Mouse (Mus musculus) CH12.LX (cell line): Measurements from ENCODE around the gene Efnb2. TPM values are rescaled to one million over a fixed set of nuclear protein-coding genes. Genes with fewer than 3 reads are reported as not detected.

Experiments
- DNase-seq: peaks from one replicate; pipeline ENCODE4 v3.0.0-alpha.2; 2013; ENCODE audit errors: extremely low read depth
- H3K27ac ChIP-seq: 2 replicates; pipeline ENCODE4 v1.5.1; 2012; ENCODE audit warnings: low read depth, mild to moderate bottlenecking, control low read depth, moderate library complexity; ENCODE audit not compliant: insufficient read depth
- H3K27me3 ChIP-seq: replicated peaks from 2 replicates; pipeline ENCODE3; 2012; ENCODE audit warnings: inconsistent platforms
- H3K36me3 ChIP-seq, 2 experiments: replicated peaks in 1 of 2; 2 replicates each; pipeline versions ENCODE3 to v1.6.1; 2012; ENCODE audit warnings: inconsistent platforms in 1 of 2, low read length in 1 of 2, mild to moderate bottlenecking in 1 of 2, mixed read lengths in 1 of 2, moderate library complexity in 1 of 2; ENCODE audit not compliant: control insufficient read depth in 1 of 2, insufficient read depth in 1 of 2
- H3K4me1 ChIP-seq, 2 experiments: 2 replicates each; pipeline ENCODE4 v1.6.1; 2012; ENCODE audit warnings: inconsistent platforms in 1 of 2, moderate library complexity in 1 of 2; ENCODE audit not compliant: insufficient read depth in 2 of 2, control insufficient read depth in 1 of 2
- H3K4me2 ChIP-seq: 2 replicates; pipeline ENCODE4 v1.6.1; 2012; ENCODE audit warnings: low read depth, mild to moderate bottlenecking, control low read depth; ENCODE audit not compliant: poor library complexity, insufficient read depth, severe bottlenecking
- H3K4me3 ChIP-seq, 3 experiments: fragments of 150-350 bp in 1 of 3; sonication (generic) in 1 of 3; replicated peaks in 1 of 3; 2 replicates each; pipeline versions ENCODE3 to v1.5.1; 2011 to 2012; ENCODE audit warnings: low read depth in 2 of 3, low read length in 2 of 3, mild to moderate bottlenecking in 2 of 3, moderate library complexity in 2 of 3, control low read depth in 1 of 3, improper control_type of control experiment in 1 of 3, inconsistent platforms in 1 of 3, mixed read lengths in 1 of 3; ENCODE audit not compliant: poor library complexity in 1 of 3
- H3K79me2 ChIP-seq: replicated peaks from 2 replicates; pipeline ENCODE4 v1.6.1; 2012; ENCODE audit warnings: mild to moderate bottlenecking, moderate library complexity; ENCODE audit not compliant: control insufficient read depth, poor library complexity, insufficient read depth, severe bottlenecking; ENCODE audit errors: extremely low read depth
- H3K9ac ChIP-seq: 2 replicates; pipeline ENCODE4 v1.6.1; 2012; ENCODE audit warnings: low read depth, mild to moderate bottlenecking, control low read depth, moderate library complexity; ENCODE audit not compliant: insufficient read depth
- H3K9me3 ChIP-seq: replicated peaks from 2 replicates; pipeline ENCODE3; 2012; ENCODE audit warnings: low read length, inconsistent platforms, mixed read lengths
- CHD2 ChIP-seq: IDR thresholded peaks from 2 replicates; pipeline ENCODE4 v1.6.1; 2011; ENCODE audit warnings: low read length, improper control_type of control experiment
- CTCF ChIP-seq, 2 experiments: IDR thresholded peaks in 1 of 2; conservative IDR thresholded peaks in 1 of 2; 2 replicates each; pipeline ENCODE4 v1.5.1; 2011 to 2012; ENCODE audit warnings: low read depth in 2 of 2, low read length in 2 of 2, improper control_type of control experiment in 1 of 2, inconsistent platforms in 1 of 2, mild to moderate bottlenecking in 1 of 2, moderate library complexity in 1 of 2
- E2F4 ChIP-seq: IDR thresholded peaks from 2 replicates; pipeline ENCODE4 v1.6.1; 2011; ENCODE audit warnings: low read depth, low read length, improper control_type of control experiment; ENCODE audit not compliant: insufficient replicate concordance
- ELF1 ChIP-seq: IDR thresholded peaks from 2 replicates; pipeline ENCODE4 v1.6.1; 2014; ENCODE audit warnings: low read depth, mild to moderate bottlenecking, inconsistent platforms, low read length, improper control_type of control experiment
- EP300 ChIP-seq: IDR thresholded peaks from 2 replicates; pipeline ENCODE4 v1.6.1; 2011; ENCODE audit warnings: low read length, improper control_type of control experiment
- ETS1 ChIP-seq: conservative IDR thresholded peaks from 2 replicates; pipeline ENCODE4 v1.6.1; 2012; ENCODE audit warnings: low read depth, mild to moderate bottlenecking, inconsistent platforms, low read length, improper control_type of control experiment, moderate library complexity
- HCFC1 ChIP-seq: IDR thresholded peaks from 2 replicates; pipeline ENCODE4 v1.6.1; 2012; ENCODE audit warnings: low read depth, mild to moderate bottlenecking, inconsistent platforms, low read length, improper control_type of control experiment
- IRF4 ChIP-seq: IDR thresholded peaks from 2 replicates; pipeline ENCODE4 v1.6.1; 2014; ENCODE audit warnings: low read depth, mild to moderate bottlenecking, inconsistent platforms, low read length, improper control_type of control experiment
- KAT2A ChIP-seq: IDR thresholded peaks from 2 replicates; pipeline ENCODE4 v1.6.1; 2012; ENCODE audit warnings: low read length, improper control_type of control experiment, inconsistent platforms; ENCODE audit not compliant: insufficient replicate concordance
- MAX ChIP-seq: IDR thresholded peaks from 2 replicates; pipeline ENCODE4 v1.6.1; 2011; ENCODE audit warnings: low read length, improper control_type of control experiment
- MEF2A ChIP-seq: IDR thresholded peaks from 2 replicates; pipeline ENCODE4 v1.6.1; 2014; ENCODE audit warnings: low read depth, mild to moderate bottlenecking, inconsistent platforms, low read length, improper control_type of control experiment, borderline replicate concordance
- MYC ChIP-seq: IDR thresholded peaks from 2 replicates; pipeline ENCODE4 v1.6.1; 2011; ENCODE audit warnings: low read depth, mild to moderate bottlenecking, improper control_type of control experiment, low read length
- NRF1 ChIP-seq: IDR thresholded peaks from 2 replicates; pipeline ENCODE4 v1.6.1; 2014; ENCODE audit warnings: low read depth, mild to moderate bottlenecking, inconsistent platforms, low read length, improper control_type of control experiment, moderate library complexity
- RAD21 ChIP-seq: IDR thresholded peaks from 2 replicates; pipeline ENCODE4 v1.6.1; 2011; ENCODE audit warnings: low read depth, mild to moderate bottlenecking, low read length, improper control_type of control experiment, moderate library complexity
- TBP ChIP-seq: conservative IDR thresholded peaks from 2 replicates; pipeline ENCODE4 v1.6.1; 2011; ENCODE audit warnings: low read depth, low read length, improper control_type of control experiment
- TCF12 ChIP-seq: IDR thresholded peaks from 2 replicates; pipeline ENCODE4 v1.6.1; 2014; ENCODE audit warnings: low read depth, mild to moderate bottlenecking, inconsistent platforms, low read length, improper control_type of control experiment
- UBTF ChIP-seq: IDR thresholded peaks from 2 replicates; pipeline ENCODE4 v1.6.1; 2012; ENCODE audit warnings: low read depth, mild to moderate bottlenecking, inconsistent platforms, low read length, improper control_type of control experiment, moderate library complexity
- dilution Hi-C: fragments of 300-500 bp; cut with MboI; formaldehyde crosslinking; loops from 2 replicates; pipeline ENCODE4 v1.14.3; 2020; ENCODE audit warnings: low sequenced_read_pairs; ENCODE audit not compliant: extremely low pct_unique_long_range_greater_than_20kb, extremely low pct_ligation_motif_present
- in situ Hi-C: fragments of 300-500 bp; cut with MboI; formaldehyde crosslinking; loops from 3 replicates; pipeline ENCODE4 v1.14.3; 2019; ENCODE audit warnings: low sequenced_read_pairs, low pct_ligation_motif_present, low pct_unique_long_range_greater_than_20kb, mixed read lengths
- polyA plus RNA-seq: library from polyadenylated mRNA; unstranded; fragments of >175 nt; gene quantifications from 2 replicates; pipeline ENCODE4 v1.2.1, GENCODE M21; 2012; ENCODE audit warnings: low read depth; ENCODE audit not compliant: insufficient read length
- total RNA-seq, 2 experiments: library from RNA; depleted of rRNA; stranded (reverse); fragments of 300-350 nt in 1 of 2; fragments of >200 nt in 1 of 2; gene quantifications; 2 replicates each; pipeline ENCODE4 v1.2.3; 2012 to 2014

Efnb2 gene
- total and polyA plus RNA-seq, 3 experiments: 0.06 to 0.25 TPM; not detected in 1

GRCm38 (mm10) chr8:8661759-8662138, 707 bp upstream of the Efnb2 start:
- Histone ChIP-seq H3K9me3 (peaks cover 42% of the 10 kb centered on the region), H3K36me3 (peaks cover 37 to 69% of the 10 kb centered on the region in 2 experiments), H3K4me1 (no peaks in the 10 kb centered on the region), H3K27me3 (no peaks in the 10 kb centered on the region), H3K79me2 (no peaks in the 10 kb centered on the region; the same call in 1 of the 2 replicates), H3K27ac (no peak overlapping the region), H3K9ac (no peak overlapping the region), H3K4me3 (no peak overlapping the region), H3K4me2 (no peak overlapping the region)
- dilution Hi-C loops: no loop called here
- no peak for DNase-seq
- in situ Hi-C loops: no loop called here
- TF ChIP-seq HCFC1: no peak
- no peak for TF ChIP-seq KAT2A

- H3K9me3 ChIP-seq: peaks cover 42% of the 10 kb centered on the region
- H3K79me2 ChIP-seq: no peaks in the 10 kb centered on the region; the same call in 1 of the 2 replicates
- H3K4me2 ChIP-seq: no peak overlapping the region
- TF ChIP-seq ELF1 (no peak), ETS1 (no peak), RAD21 (no peak), CTCF (conservative IDR thresholded peaks at IDR 0.05 in 1 of 2, IDR thresholded peaks at IDR 0.05 in 1 of 2; ENCODE audit: low read depth in 2 of 2, low read length in 2 of 2) (no peak), NRF1 (no peak), UBTF (no peak), EP300 (no peak), MAX (no peak), IRF4 (no peak), E2F4 (no peak), TCF12 (no peak), TBP (no peak), CHD2 (no peak), MEF2A (no peak), HCFC1 (no peak), MYC (no peak)
- H3K27ac ChIP-seq: no peak overlapping the region
- no peaks in the 10 kb centered on the region for H3K4me1 ChIP-seq
- no peak for DNase-seq
- in situ Hi-C loops: no loop called here
- no peak overlapping the region for H3K4me3 ChIP-seq
- H3K36me3 ChIP-seq: peaks cover 31 to 56% of the 10 kb centered on the region in 2 experiments
- dilution Hi-C loops: no loop called here
- no peaks in the 10 kb centered on the region for H3K27me3 ChIP-seq
- no peak overlapping the region for H3K9ac ChIP-seq
Measured at GRCm38 (mm10) chr8:8660307-8661098, 539 bp downstream of the Efnb2 start.
